Mouse (Mus musculus) lung, postnatal 0 days (tissue): ENCODE measurements at regions not wholly inside any gene's neighbourhood (a gene's known extent, or its start where the extent isn't known, plus 50 kb on each side); places are given as distances from the start of the nearest gene placed in this dataset.

ENCODE experiments used
- ATAC-seq: fragments of 200-750 bp; cut with Nextera tagmentation; 2 replicates; pipeline ENCODE4 v1.8.0; 2017; ENCODE audit warnings: moderate library complexity
- DNase-seq: peaks from one replicate; pipeline ENCODE4 v3.0.0-alpha.2; 2016; ENCODE audit warnings: low spot score
- H3K27ac ChIP-seq: fragments of 300-500 bp; sonication (generic); 2 replicates; pipeline ENCODE4 v1.5.1; 2014; ENCODE audit warnings: antibody characterized with exemption, mild to moderate bottlenecking, low read length, mixed read lengths
- H3K27me3 ChIP-seq: fragments of 300-500 bp; sonication (generic); replicated peaks from 2 replicates; pipeline ENCODE4 v1.6.1; 2014; ENCODE audit warnings: low read length, mixed read lengths; ENCODE audit not compliant: insufficient read depth
- H3K36me3 ChIP-seq: fragments of 300-500 bp; sonication (generic); 2 replicates; pipeline ENCODE4 v1.6.1; 2014; ENCODE audit warnings: low read length, mixed read lengths; ENCODE audit not compliant: insufficient read depth
- H3K4me1 ChIP-seq: fragments of 300-500 bp; sonication (generic); 2 replicates; pipeline ENCODE4 v1.6.1; 2014; ENCODE audit warnings: antibody characterized with exemption, low read depth, low read length, mixed read lengths; ENCODE audit not compliant: insufficient read depth
- H3K4me2 ChIP-seq: fragments of 300-500 bp; sonication (generic); replicated peaks from 2 replicates; pipeline ENCODE4 v1.6.1; 2014; ENCODE audit warnings: low read depth, mild to moderate bottlenecking, low read length, moderate library complexity, mixed read lengths
- H3K4me3 ChIP-seq: fragments of 300-500 bp; sonication (generic); 2 replicates; pipeline ENCODE4 v1.5.1; 2014; ENCODE audit warnings: low read depth, low read length
- H3K9ac ChIP-seq: fragments of 300-500 bp; sonication (generic); replicated peaks from 2 replicates; pipeline ENCODE4 v1.6.1; 2014; ENCODE audit warnings: low read depth, mild to moderate bottlenecking
- H3K9me3 ChIP-seq: fragments of 300-500 bp; sonication (generic); 2 replicates; pipeline ENCODE4 v1.6.1; 2016; ENCODE audit warnings: low read length, mixed read lengths
- CTCF ChIP-seq: IDR thresholded peaks from 2 replicates; pipeline ENCODE4 v1.5.1; 2016; ENCODE audit warnings: antibody characterized with exemption, mild to moderate bottlenecking
- EP300 ChIP-seq: IDR thresholded peaks from 2 replicates; pipeline ENCODE4 v1.6.1; 2016; ENCODE audit warnings: antibody characterized with exemption, mild to moderate bottlenecking, control low read depth
- WGBS: fragments of 180-500 bp; shearing (Covaris S2); extraction: QIAGEN DNeasy Blood & Tissue Kit; methylation state at CpG from one replicate; pipeline ENCODE4 v1.1.7; 2014; 5-methylcytosine and 5-hydroxymethylcytosine counted together

GRCm38 (mm10) chr9:76896347-76896746 is 149.2 kb downstream of the Tinag start:
- TF ChIP-seq CTCF (no peak), EP300 (no peak)
- no peak overlapping the region for H3K27ac ChIP-seq

GRCm38 (mm10) chr9:76881830-76882229 is 163.8 kb downstream of the Tinag start:
- H3K36me3 ChIP-seq = no peaks in the 10 kb centered on the region
- TF ChIP-seq CTCF (no peak), EP300 (no peak)
- no peak for ATAC-seq

More at GRCm38 (mm10) chr9:76896347-76896746, 149.2 kb downstream of the Tinag start:
- no peaks in the 10 kb centered on the region for H3K4me1 ChIP-seq
- H3K36me3 ChIP-seq = no peaks in the 10 kb centered on the region
- no peak for ATAC-seq
- no peak for DNase-seq
- H3K4me2 ChIP-seq = no peak overlapping the region
- H3K4me3 ChIP-seq = no peak overlapping the region
- H3K9me3 ChIP-seq = no peaks in the 10 kb centered on the region
- no peak overlapping the region for H3K9ac ChIP-seq
- H3K27me3 ChIP-seq = no peaks in the 10 kb centered on the region

DNA sequence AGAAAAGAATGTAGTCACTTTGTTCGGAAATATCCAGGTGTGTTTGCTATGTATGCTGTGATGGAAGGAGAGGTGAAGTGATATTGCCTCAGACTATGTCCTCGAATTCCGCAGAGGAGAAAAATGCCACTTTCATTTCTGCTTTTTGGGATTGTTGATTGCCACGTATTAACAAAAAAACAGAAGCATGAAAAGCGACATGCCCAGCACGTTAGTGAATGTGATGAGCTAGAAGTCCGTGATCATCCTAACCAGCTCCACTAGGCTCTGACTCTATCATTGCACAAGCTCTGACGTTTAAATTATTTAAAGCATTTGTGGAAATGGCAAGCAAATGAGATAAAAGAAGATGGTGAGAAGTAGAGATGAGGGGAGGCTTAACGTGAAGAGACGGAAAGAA is 169.6 kb downstream of the Tinag start:
- no peak for DNase-seq
- TF ChIP-seq EP300 (no peak), CTCF (no peak)
- Histone ChIP-seq H3K9ac (no peak overlapping the region), H3K4me1 (no peaks in the 10 kb centered on the region), H3K4me2 (no peak overlapping the region), H3K27ac (no peak overlapping the region), H3K36me3 (no peaks in the 10 kb centered on the region), H3K27me3 (no peaks in the 10 kb centered on the region), H3K9me3 (no peaks in the 10 kb centered on the region), H3K4me3 (no peak overlapping the region)
- 74% methylated on average over 10 of the region's 10 CpGs for WGBS
- no peak for ATAC-seq

More at GRCm38 (mm10) chr9:76881830-76882229, 163.8 kb downstream of the Tinag start:
- H3K4me2 ChIP-seq = no peak overlapping the region
- no peaks in the 10 kb centered on the region for H3K27me3 ChIP-seq
- H3K27ac ChIP-seq = no peak overlapping the region
- WGBS = 32% methylated on average over 1 of the region's 1 CpGs
- H3K9me3 ChIP-seq = no peaks in the 10 kb centered on the region
- H3K4me1 ChIP-seq = no peaks in the 10 kb centered on the region
- no peak overlapping the region for H3K4me3 ChIP-seq
- no peak for DNase-seq
- H3K9ac ChIP-seq = no peak overlapping the region

DNA sequence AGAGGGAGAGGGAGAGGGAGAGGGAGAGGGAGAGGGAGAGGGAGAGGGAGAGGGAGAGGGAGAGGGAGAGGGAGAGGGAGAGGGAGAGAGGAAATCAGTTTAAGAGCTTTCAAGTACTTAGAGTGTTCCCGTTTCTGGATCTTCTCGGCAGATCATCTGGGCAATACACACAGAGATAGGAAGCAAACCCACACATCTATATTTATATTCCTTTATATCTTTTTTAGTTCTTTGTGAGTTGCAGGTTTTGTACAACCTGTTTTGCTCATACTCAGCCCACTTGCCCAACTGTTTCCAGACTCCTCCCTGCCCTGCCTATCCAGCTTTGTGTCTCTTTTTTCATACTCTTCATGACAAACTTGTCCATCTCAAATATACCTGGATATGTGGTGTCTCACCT is 173.2 kb downstream of the Tinag start:
- TF ChIP-seq CTCF (no peak), EP300 (no peak)
- H3K4me3 ChIP-seq = no peak overlapping the region
- H3K27me3 ChIP-seq = no peaks in the 10 kb centered on the region
- ATAC-seq (no peak), DNase-seq (no peak)
- no peak overlapping the region for H3K4me2 ChIP-seq
- H3K9me3 ChIP-seq = no peaks in the 10 kb centered on the region
- H3K36me3 ChIP-seq = no peaks in the 10 kb centered on the region
- WGBS = 48% methylated on average over 2 of the region's 2 CpGs
- H3K27ac ChIP-seq = no peak overlapping the region
- H3K4me1 ChIP-seq = no peaks in the 10 kb centered on the region
- no peak overlapping the region for H3K9ac ChIP-seq

DNA sequence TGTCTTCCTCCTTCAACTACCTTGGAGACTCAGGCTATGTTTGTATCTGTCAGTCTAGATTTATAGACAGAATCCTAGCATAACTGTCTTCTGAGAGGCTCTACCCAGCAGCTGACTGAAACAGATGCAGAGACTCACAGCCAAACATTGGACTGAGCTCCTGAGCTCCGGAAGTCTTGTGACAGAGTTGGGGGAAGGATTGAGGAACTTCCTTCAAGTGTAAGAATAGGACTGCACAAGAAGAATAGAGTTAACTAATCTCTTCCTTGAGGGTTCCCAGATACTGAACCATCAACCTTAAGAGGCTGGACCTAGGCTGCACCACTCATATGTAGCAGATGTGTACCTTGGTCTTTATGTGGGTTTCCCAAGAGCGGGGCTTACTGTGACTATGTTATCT is 176.0 kb downstream of the Tinag start:
- ATAC-seq = no peak
- Histone ChIP-seq H3K27me3 (no peaks in the 10 kb centered on the region), H3K27ac (no peak overlapping the region), H3K4me3 (no peak overlapping the region), H3K9me3 (no peaks in the 10 kb centered on the region), H3K36me3 (no peaks in the 10 kb centered on the region), H3K4me1 (no peaks in the 10 kb centered on the region), H3K9ac (no peak overlapping the region), H3K4me2 (no peak overlapping the region)
- TF ChIP-seq EP300 (no peak), CTCF (no peak)
- 87% methylated on average over 2 of the region's 2 CpGs for WGBS
- no peak for DNase-seq

DNA sequence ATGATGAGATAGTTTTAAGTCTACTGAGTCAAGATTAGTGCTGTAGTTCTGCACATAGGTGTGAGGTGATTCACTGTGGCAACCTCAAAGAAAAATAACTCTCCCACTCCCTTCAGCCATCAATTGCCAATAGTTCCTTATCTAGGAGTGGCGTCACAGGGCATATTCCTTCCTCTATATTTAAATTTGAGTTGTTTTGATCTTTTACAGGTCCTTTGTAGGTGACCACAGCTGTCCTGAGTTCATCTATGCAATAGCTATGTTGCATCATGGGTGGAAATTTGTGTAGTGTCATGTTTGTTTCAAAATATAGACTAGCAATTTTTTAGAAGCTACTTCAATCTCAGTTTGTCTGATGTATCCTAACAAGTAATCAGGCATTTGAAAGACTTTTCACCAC is 177.0 kb downstream of the Tinag start:
- Histone ChIP-seq H3K4me2 (no peak overlapping the region), H3K36me3 (no peaks in the 10 kb centered on the region), H3K9me3 (no peaks in the 10 kb centered on the region), H3K27me3 (no peaks in the 10 kb centered on the region), H3K4me3 (no peak overlapping the region), H3K4me1 (no peaks in the 10 kb centered on the region), H3K9ac (no peak overlapping the region), H3K27ac (no peak overlapping the region)
- DNase-seq = no peak
- ATAC-seq = no peak
- no peak for TF ChIP-seq CTCF
- no peak for TF ChIP-seq EP300
- 61% methylated on average over 1 of the region's 1 CpGs for WGBS

DNA sequence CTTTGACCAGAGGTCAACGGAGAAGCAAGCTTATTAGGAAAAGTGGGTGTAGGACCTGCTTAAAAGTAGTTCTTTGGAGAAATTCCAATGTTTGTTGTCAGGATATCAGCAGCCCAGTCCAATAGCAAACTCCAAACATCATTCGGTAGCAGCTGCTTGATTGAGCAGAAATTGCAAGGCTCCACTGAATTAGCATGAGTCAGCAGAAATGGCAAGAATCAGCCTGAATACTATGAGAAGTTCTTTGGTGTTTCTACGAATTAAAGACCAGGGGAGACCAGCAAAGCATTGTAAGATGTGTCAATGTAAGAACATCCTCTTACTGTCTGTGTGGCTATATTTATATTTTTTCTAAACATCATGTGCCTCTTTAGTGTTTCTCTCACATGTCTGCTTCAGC is 223.4 kb downstream of the Tinag start:
- Histone ChIP-seq H3K4me3 (no peak overlapping the region), H3K4me1 (no peaks in the 10 kb centered on the region), H3K9ac (no peak overlapping the region), H3K9me3 (no peaks in the 10 kb centered on the region), H3K4me2 (no peak overlapping the region), H3K36me3 (no peaks in the 10 kb centered on the region), H3K27ac (no peak overlapping the region), H3K27me3 (no peaks in the 10 kb centered on the region)
- 68% methylated on average over 3 of the region's 3 CpGs for WGBS
- ATAC-seq = no peak
- TF ChIP-seq EP300 (no peak), CTCF (no peak)
- DNase-seq = no peak
